Mouse (Mus musculus) macrophage (primary cell): Measurements from ENCODE around the gene Hoxc8. TPM values are rescaled to one million over a fixed set of nuclear protein-coding genes. Genes with fewer than 3 reads are reported as not detected.

Source experiments
- H3K27ac ChIP-seq: fragments of 350-480 bp; formaldehyde crosslinking; 2 replicates; pipeline ENCODE4 v1.9.0; 2021
- H3K36me3 ChIP-seq: fragments of 350-480 bp; formaldehyde crosslinking; 2 replicates; pipeline ENCODE4 v1.9.0; 2021; ENCODE audit errors: inconsistent target
- H3K4me3 ChIP-seq: fragments of 350-480 bp; formaldehyde crosslinking; 2 replicates; pipeline ENCODE4 v1.9.0; 2021; ENCODE audit errors: inconsistent target
- H3K79me2 ChIP-seq: fragments of 350-480 bp; formaldehyde crosslinking; 2 replicates; pipeline ENCODE4 v1.9.0; 2021; ENCODE audit errors: inconsistent target
- WGBS: methylation state at CpG from one replicate; pipeline ENCODE4 v1.1.7; 2026; ENCODE audit warnings: inconsistent platforms; ENCODE audit not compliant: missing documents; 5-methylcytosine and 5-hydroxymethylcytosine counted together
- polyA plus RNA-seq: library from polyadenylated mRNA; stranded (reverse); fragments of 250-400 nt; gene quantifications from 3 replicates; pipeline ENCODE4 v1.2.4, GENCODE M21; 2018; ENCODE audit warnings: inconsistent platforms

Gene Hoxc8
- polyA plus RNA-seq, 1 experiment from 2014 or later = not detected

DNA sequence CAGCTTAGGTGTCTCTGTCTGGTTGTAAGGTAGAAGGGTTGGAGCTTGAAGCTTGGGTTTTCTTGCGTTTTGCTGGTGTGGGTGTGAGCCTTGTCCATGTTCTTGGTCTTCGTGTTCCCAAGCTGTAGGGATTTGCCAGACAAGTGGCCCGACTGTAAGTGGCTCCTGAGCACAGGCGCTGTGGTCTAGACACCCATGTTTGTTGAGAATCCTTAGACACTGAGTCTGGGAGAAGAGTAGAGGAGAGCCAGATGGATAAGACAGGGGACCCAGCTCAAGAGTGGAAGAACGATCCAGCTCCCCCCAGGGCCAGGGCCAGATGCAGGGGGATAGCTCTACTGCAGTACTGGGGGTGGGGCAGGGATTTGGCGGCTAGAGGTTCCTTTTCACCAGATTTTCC, 17.7 kb upstream of the Hoxc8 start:
- H3K79me2 ChIP-seq = no peaks in the 10 kb centered on the region
- H3K4me3 ChIP-seq = no peak overlapping the region
- no peak overlapping the region for H3K27ac ChIP-seq
- 16% methylated on average over 6 of the region's 6 CpGs for WGBS
- no peaks in the 10 kb centered on the region for H3K36me3 ChIP-seq

GRCm38 (mm10) chr15:102975034-102975433, 15.4 kb upstream of the Hoxc8 start:
- WGBS = 18% methylated on average over 7 of the region's 7 CpGs
- H3K36me3 ChIP-seq = no peaks in the 10 kb centered on the region

GRCm38 (mm10) chr15:102975688-102976111, 14.7 kb upstream of the Hoxc8 start:
- WGBS = 3% methylated on average over 21 of the region's 21 CpGs
- H3K36me3 ChIP-seq = no peaks in the 10 kb centered on the region
- H3K4me3 ChIP-seq = no peak overlapping the region
- H3K27ac ChIP-seq = no peak overlapping the region
- H3K79me2 ChIP-seq = no peaks in the 10 kb centered on the region

More at GRCm38 (mm10) chr15:102975034-102975433, 15.4 kb upstream of the Hoxc8 start:
- Histone ChIP-seq H3K79me2 (no peaks in the 10 kb centered on the region), H3K27ac (no peak overlapping the region), H3K4me3 (no peak overlapping the region)

- WGBS = 4% methylated on average over 6 of the region's 20 CpGs
- Histone ChIP-seq H3K79me2 (no peaks in the 10 kb centered on the region), H3K36me3 (no peaks in the 10 kb centered on the region), H3K27ac (no peak within 1 kb of the TSS), H3K4me3 (no peak within 1 kb of the TSS)
Observed at GRCm38 (mm10) chr15:102976171-102976570, 14.2 kb upstream of the Hoxc8 start, which contains the start of gene Hoxc9. Gene Hoxc9, plus strand, starts transcription at chr15:102976439.

- no peaks in the 10 kb centered on the region for H3K36me3 ChIP-seq
- H3K27ac ChIP-seq = no peak overlapping the region
- WGBS = 4% methylated on average over 37 of the region's 37 CpGs
- no peak overlapping the region for H3K4me3 ChIP-seq
- no peaks in the 10 kb centered on the region for H3K79me2 ChIP-seq
Observed at GRCm38 (mm10) chr15:102976631-102977422, 13.6 kb upstream of the Hoxc8 start.

GRCm38 (mm10) chr15:102977423-102977974, 12.9 kb upstream of the Hoxc8 start:
- no peaks in the 10 kb centered on the region for H3K79me2 ChIP-seq
- no peak overlapping the region for H3K27ac ChIP-seq
- H3K4me3 ChIP-seq = no peak overlapping the region
- WGBS = 22% methylated on average over 16 of the region's 16 CpGs
- no peaks in the 10 kb centered on the region for H3K36me3 ChIP-seq

- H3K4me3 ChIP-seq = no peak overlapping the region
- H3K79me2 ChIP-seq = no peaks in the 10 kb centered on the region
- whole genome bisulfite sequencing = 4% methylated on average over 13 of the region's 13 CpGs
- no peak overlapping the region for H3K27ac ChIP-seq
- H3K36me3 ChIP-seq = no peaks in the 10 kb centered on the region
Observed at GRCm38 (mm10) chr15:102978615-102979515, 11.5 kb upstream of the Hoxc8 start.

DNA sequence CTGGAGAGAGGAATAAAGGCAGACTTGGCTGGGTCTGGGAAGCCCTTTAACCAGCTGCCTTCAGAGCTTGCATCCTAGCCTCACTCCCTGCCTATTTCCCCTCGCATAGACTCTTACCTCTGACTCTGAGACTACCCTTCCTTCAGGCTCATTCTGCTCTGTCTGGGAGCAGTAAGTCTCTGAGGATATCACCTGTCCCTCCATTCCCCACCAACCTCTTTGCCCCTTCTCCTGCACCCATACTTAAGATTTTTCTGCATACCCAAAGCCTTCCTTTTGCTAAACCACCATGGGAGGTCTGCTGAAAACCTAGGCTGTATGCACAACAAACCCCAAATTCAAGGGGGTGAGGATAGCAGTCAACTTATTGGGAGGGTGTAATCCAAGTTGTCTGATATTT, 10.5 kb upstream of the Hoxc8 start:
- Histone ChIP-seq H3K36me3 (no peaks in the 10 kb centered on the region), H3K79me2 (no peaks in the 10 kb centered on the region), H3K27ac (no peak overlapping the region), H3K4me3 (no peak overlapping the region)
- WGBS = 12% methylated on average over 1 of the region's 1 CpGs

DNA sequence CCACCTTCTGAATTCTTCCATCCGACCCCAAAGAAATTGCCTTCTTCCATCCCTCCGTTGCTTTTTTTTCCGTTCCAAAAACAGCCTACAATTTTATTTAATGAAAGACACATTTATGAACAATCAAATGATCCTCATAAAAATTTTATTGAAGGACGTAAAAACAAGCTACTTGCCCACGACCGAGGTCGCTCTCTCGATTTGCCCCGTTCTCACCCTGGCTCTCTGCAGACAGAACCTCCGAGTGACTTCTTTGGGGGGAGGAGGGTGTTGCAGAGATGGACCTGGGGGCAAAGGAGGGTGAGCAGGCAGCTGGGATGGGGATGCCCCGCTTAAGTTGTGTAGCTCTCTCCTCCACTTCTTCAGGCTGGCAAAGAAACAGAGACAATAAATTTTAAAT, 10.1 kb upstream of the Hoxc8 start:
- Histone ChIP-seq H3K36me3 (no peaks in the 10 kb centered on the region), H3K79me2 (no peaks in the 10 kb centered on the region), H3K4me3 (no peak overlapping the region), H3K27ac (no peak overlapping the region)
- WGBS = 19% methylated on average over 11 of the region's 11 CpGs

DNA sequence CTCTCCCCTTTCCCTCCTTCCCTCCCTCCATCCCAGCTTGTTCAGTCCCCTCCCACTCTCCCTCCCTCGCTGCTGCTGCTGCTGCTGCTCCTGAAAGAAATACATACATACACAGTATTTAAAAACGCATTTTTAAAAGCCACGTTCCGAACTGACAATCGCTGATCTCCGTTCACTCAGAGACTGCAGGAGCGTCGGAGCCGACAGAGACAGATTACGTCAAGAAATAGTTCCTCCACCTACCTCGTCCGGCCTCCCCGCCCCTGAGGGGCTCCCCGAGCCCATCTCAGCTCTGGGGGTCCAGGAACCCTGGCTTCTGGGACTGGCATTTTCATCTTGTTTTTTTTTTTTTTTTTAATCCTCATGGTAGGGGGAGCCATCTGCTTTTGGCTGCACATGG, 9.5 kb upstream of the Hoxc8 start:
- H3K36me3 ChIP-seq = no peaks in the 10 kb centered on the region
- H3K79me2 ChIP-seq = no peaks in the 10 kb centered on the region
- H3K27ac ChIP-seq = no peak overlapping the region
- H3K4me3 ChIP-seq = no peak overlapping the region
- WGBS = 3% methylated on average over 14 of the region's 14 CpGs

- H3K4me3 ChIP-seq = no peak overlapping the region
- WGBS = 3% methylated on average over 87 of the region's 88 CpGs
Observed at GRCm38 (mm10) chr15:102981379-102982288, 8.8 kb upstream of the Hoxc8 start.

GRCm38 (mm10) chr15:102983716-102984115, 6.7 kb upstream of the Hoxc8 start:
- WGBS = 14% methylated on average over 12 of the region's 12 CpGs
- Histone ChIP-seq H3K27ac (no peak overlapping the region), H3K4me3 (no peak overlapping the region), H3K79me2 (no peaks in the 10 kb centered on the region), H3K36me3 (no peaks in the 10 kb centered on the region)

More at GRCm38 (mm10) chr15:102981379-102982288, 8.8 kb upstream of the Hoxc8 start:
- Histone ChIP-seq H3K36me3 (no peaks in the 10 kb centered on the region), H3K79me2 (no peaks in the 10 kb centered on the region), H3K27ac (no peak overlapping the region)

DNA sequence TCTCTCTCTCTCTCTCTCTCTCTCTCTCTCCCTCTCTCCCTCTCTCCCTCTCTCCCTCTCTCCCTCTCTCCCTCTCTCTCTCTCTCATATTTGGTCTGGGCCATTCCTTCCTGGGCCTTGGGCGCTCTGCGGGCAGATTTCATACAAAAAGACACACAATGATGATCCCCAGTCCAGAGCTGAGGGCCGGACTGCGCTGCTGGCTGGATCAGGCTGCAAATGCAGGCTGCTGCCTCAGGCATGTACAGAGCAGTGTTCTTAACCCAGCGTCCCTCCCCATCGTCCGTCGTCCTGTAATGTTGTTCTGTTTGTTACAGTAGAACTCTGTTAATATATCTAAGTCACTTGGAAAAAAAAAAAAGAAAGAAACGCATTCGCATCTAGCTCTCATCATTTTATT, 5.9 kb upstream of the Hoxc8 start:
- Histone ChIP-seq H3K79me2 (no peaks in the 10 kb centered on the region), H3K27ac (no peak overlapping the region), H3K36me3 (no peaks in the 10 kb centered on the region), H3K4me3 (no peak overlapping the region)
- WGBS = 19% methylated on average over 8 of the region's 10 CpGs

GRCm38 (mm10) chr15:102984925-102985324, 5.5 kb upstream of the Hoxc8 start:
- Histone ChIP-seq H3K79me2 (no peaks in the 10 kb centered on the region), H3K36me3 (no peaks in the 10 kb centered on the region), H3K4me3 (no peak overlapping the region), H3K27ac (no peak overlapping the region)
- 19% methylated on average over 3 of the region's 3 CpGs for WGBS
